Mouse (Mus musculus) liver, postnatal 0 days (tissue): ENCODE results near the gene Coasy.

Experiments used
- CTCF ChIP-seq: sonication (generic); IDR thresholded peaks from 2 replicates; pipeline ENCODE4 v1.5.1; 2016; ENCODE audit warnings: antibody characterized with exemption, low read depth
- EP300 ChIP-seq: IDR thresholded peaks from 2 replicates; pipeline ENCODE4 v1.6.1; 2016; ENCODE audit warnings: antibody characterized with exemption, low read depth, mild to moderate bottlenecking

GRCm38 (mm10) chr11:101051617-101052016, 30.7 kb upstream of the Coasy start:
- TF ChIP-seq EP300: no peak
- no peak for TF ChIP-seq CTCF
